In the genomic region with DNA sequence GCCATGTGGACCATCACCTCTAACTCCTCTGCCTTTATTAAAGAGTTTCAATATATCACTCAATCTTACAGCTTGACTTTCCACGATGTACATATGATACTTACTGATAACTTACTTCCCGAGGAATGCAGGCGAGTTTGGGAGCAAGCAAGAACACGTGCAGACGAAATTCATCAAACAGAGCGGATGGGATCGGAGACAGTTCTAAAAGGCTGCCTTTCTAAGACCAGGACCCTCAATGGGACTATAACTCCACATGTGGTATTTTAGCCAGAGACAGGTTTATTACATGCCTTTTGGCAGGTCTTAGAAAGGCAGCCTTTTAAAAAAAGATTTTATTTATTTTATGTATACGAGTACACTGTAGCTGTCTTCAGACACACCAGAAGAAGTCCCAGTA, we compare ENCODE assay signal across 25 mouse cellular contexts. TPM values are rescaled to one million over a fixed set of nuclear protein-coding genes. Genes with fewer than 3 reads are reported as not detected.
"Had no signal": no experiment of that assay in that cellular context is flagged by ENCODE, and none has a peak within 500 bp of the region (broad histone marks: within the 10 kb centered on the region; RNA-seq: fewer than 3 reads in every experiment).

No protein-coding gene starts in this region.

- H3K9me3 ChIP-seq: heart, embryonic 13.5 days; heart, embryonic 15.5 days; hindbrain, embryonic 13.5 days; hindbrain, embryonic 15.5 days; limb, embryonic 13.5 days; limb, embryonic 15.5 days; liver, embryonic 12.5 days had no signal

- H3K27me3 ChIP-seq: heart, embryonic 15.5 days; hindbrain, embryonic 13.5 days; hindbrain, embryonic 15.5 days; limb, embryonic 13.5 days; limb, embryonic 15.5 days had no signal

- H3K36me3 ChIP-seq: heart, embryonic 13.5 days; heart, embryonic 15.5 days; hindbrain, embryonic 13.5 days; hindbrain, embryonic 15.5 days; limb, embryonic 13.5 days; limb, embryonic 15.5 days; liver, embryonic 12.5 days had no signal

- H3K4me3 ChIP-seq: heart, embryonic 13.5 days; heart, embryonic 15.5 days; hindbrain, embryonic 13.5 days; hindbrain, embryonic 15.5 days; limb, embryonic 13.5 days; limb, embryonic 15.5 days; liver, embryonic 12.5 days had no signal

- H3K4me1 ChIP-seq: hindbrain, embryonic 13.5 days had no signal

- DNase-seq: gastrocnemius, postnatal 25 days; heart, adult 18-20 months; heart, postnatal 14 days; heart, postnatal 36 days; kidney, adult 11 months; kidney, adult 8-10 months; kidney, postnatal 25 days; layer of hippocampus, adult 9-11 months; layer of hippocampus, postnatal 36 days; left cerebral cortex, postnatal 4 days; lung, adult 18-20 months had no signal

- ATAC-seq: hindbrain, postnatal 0 days; intestine, embryonic 16.5 days; liver, embryonic 12.5 days had no signal

- H3K4me2 ChIP-seq: heart, embryonic 11.5 days; heart, embryonic 13.5 days; heart, embryonic 15.5 days; hindbrain, embryonic 13.5 days; hindbrain, embryonic 15.5 days; limb, embryonic 13.5 days; limb, embryonic 15.5 days; liver, embryonic 12.5 days had no signal

- H3K9ac ChIP-seq: heart, embryonic 13.5 days; heart, embryonic 15.5 days; hindbrain, embryonic 13.5 days; hindbrain, embryonic 15.5 days; limb, embryonic 13.5 days; limb, embryonic 15.5 days; liver, embryonic 12.5 days; liver, embryonic 14.5 days had no signal

- H3K27ac ChIP-seq: heart, embryonic 13.5 days; heart, embryonic 15.5 days; hindbrain, embryonic 13.5 days; hindbrain, embryonic 15.5 days; hindbrain, postnatal 0 days; limb, embryonic 13.5 days; limb, embryonic 15.5 days; liver, embryonic 12.5 days; liver, embryonic 14.5 days had no signal

RNA-seq across cellular contexts. Expression of gene Pla2g10, which starts 5.2 kb away (rescaled TPM):
- polyA plus RNA-seq: heart, embryonic 11.5 days; heart, postnatal 0 days; hindbrain, postnatal 0 days; limb, embryonic 11.5 days; liver, adult 2 months had no signal
